Mouse (Mus musculus) C2C12 (cell line): ENCODE measurements around the gene Gk.

Experiments
- CEBPB ChIP-seq: IDR thresholded peaks from one replicate; pipeline ENCODE4 v1.6.1; 2011; ENCODE audit warnings: low read depth, mild to moderate bottlenecking, control low read depth, moderate library complexity
- CTCF ChIP-seq: IDR thresholded peaks from one replicate; pipeline ENCODE4 v1.5.1; 2011; ENCODE audit not compliant: control insufficient read depth, insufficient read depth, insufficient read length
- FOSL1 ChIP-seq: IDR thresholded peaks from one replicate; pipeline ENCODE4 v1.8.0; 2011; ENCODE audit warnings: mild to moderate bottlenecking, low read length; ENCODE audit not compliant: poor library complexity, insufficient read depth, severe bottlenecking
- MAX ChIP-seq: IDR thresholded peaks from one replicate; pipeline ENCODE4 v1.6.1; 2011; ENCODE audit warnings: mild to moderate bottlenecking, control low read depth
- MYOD1 ChIP-seq: IDR thresholded peaks from one replicate; pipeline ENCODE4 v1.6.1; 2011; ENCODE audit warnings: low read depth; ENCODE audit not compliant: control insufficient read depth, insufficient read length
- MYOG ChIP-seq: IDR thresholded peaks from one replicate; pipeline ENCODE4 v1.6.1; 2011; ENCODE audit not compliant: control insufficient read depth, insufficient read length; ENCODE audit errors: extremely low read depth
- USF1 ChIP-seq: IDR thresholded peaks from one replicate; pipeline ENCODE4 v1.6.1; 2011; ENCODE audit warnings: low read depth, mild to moderate bottlenecking, control low read depth, moderate library complexity

- TF ChIP-seq MYOG (no peak), CTCF (no peak), USF1 (no peak), CEBPB (no peak), MAX (no peak), FOSL1 (no peak), MYOD1 (no peak)
Observed at GRCm38 (mm10) chrX:85768578-85768977, 8.0 kb downstream of the Gk start.
